Mouse (Mus musculus) CD4-positive, CD25-positive, alpha-beta regulatory T cell, adult 2 months (primary cell): ENCODE data around the gene Pla2g7.

ENCODE experiments used
- DNase-seq: peaks from one replicate; pipeline ENCODE4 v3.0.0-alpha.2; 2012; ENCODE audit warnings: low read depth, low spot score

Pla2g7 gene

GRCm38 (mm10) chr17:43580456-43580855, 12.6 kb downstream of the Pla2g7 start:
- no peak for DNase-seq

GRCm38 (mm10) chr17:43581012-43581467, 13.1 kb downstream of the Pla2g7 start:
- no peak for DNase-seq

GRCm38 (mm10) chr17:43584771-43585170, 16.9 kb downstream of the Pla2g7 start:
- no peak for DNase-seq

GRCm38 (mm10) chr17:43587278-43587677, 19.4 kb downstream of the Pla2g7 start:
- no peak for DNase-seq

- no peak for DNase-seq
These were observed 21.9 kb downstream of the Pla2g7 start for GRCm38 (mm10) chr17:43589750-43590149.

GRCm38 (mm10) chr17:43590531-43590930, 22.6 kb downstream of the Pla2g7 start:
- DNase-seq = no peak

- DNase-seq = no peak
These were observed 24.7 kb downstream of the Pla2g7 start for GRCm38 (mm10) chr17:43592296-43593291.

- no peak for DNase-seq
These were observed 29.8 kb downstream of the Pla2g7 start for GRCm38 (mm10) chr17:43597742-43598141.

- DNase-seq = no peak
These were observed 30.8 kb downstream of the Pla2g7 start for GRCm38 (mm10) chr17:43598706-43599105.

GRCm38 (mm10) chr17:43606704-43607103, 38.8 kb downstream of the Pla2g7 start:
- DNase-seq = peak; percentile 62

- DNase-seq = peak; percentile 56
These were observed 43.7 kb downstream of the Pla2g7 start for GRCm38 (mm10) chr17:43611586-43611985.

- no peak for DNase-seq
These were observed 44.3 kb downstream of the Pla2g7 start for GRCm38 (mm10) chr17:43612221-43612620.

GRCm38 (mm10) chr17:43619156-43619555, 51.3 kb downstream of the Pla2g7 start:
- no peak for DNase-seq

GRCm38 (mm10) chr17:43622076-43622475, 54.2 kb downstream of the Pla2g7 start:
- DNase-seq = no peak

- no peak for DNase-seq
These were observed 60.3 kb downstream of the Pla2g7 start for GRCm38 (mm10) chr17:43628246-43628645.

GRCm38 (mm10) chr17:43629026-43629495, 61.2 kb downstream of the Pla2g7 start:
- no peak for DNase-seq

GRCm38 (mm10) chr17:43629496-43630426, 61.9 kb downstream of the Pla2g7 start, which contains the start of gene Tdrd6:
TSS of gene Tdrd6 (minus strand) at chr17:43630299.
- no peak for DNase-seq

GRCm38 (mm10) chr17:43630427-43630760, 62.5 kb downstream of the Pla2g7 start:
- no peak for DNase-seq

- DNase-seq = no peak
These were observed 69.2 kb downstream of the Pla2g7 start for GRCm38 (mm10) chr17:43637146-43637545.

- DNase-seq = no peak
These were observed 72.9 kb downstream of the Pla2g7 start for GRCm38 (mm10) chr17:43640825-43641224.

- no peak for DNase-seq
These were observed 75.3 kb downstream of the Pla2g7 start for GRCm38 (mm10) chr17:43643191-43643590.

GRCm38 (mm10) chr17:43644375-43644774, 76.5 kb downstream of the Pla2g7 start:
- DNase-seq = no peak
